Mouse (Mus musculus) intestine, embryonic 14.5 days (tissue): ENCODE results near the gene Stard3. TPM values are rescaled to one million over a fixed set of nuclear protein-coding genes. Genes with fewer than 3 reads are reported as not detected.

Source experiments
- ATAC-seq: fragments of 200-750 bp; cut with Nextera tagmentation; replicated peaks from 2 replicates; pipeline ENCODE4 v1.8.0; 2017; ENCODE audit warnings: low read depth, moderate number of reproducible peaks, moderate TSS enrichment, moderate library complexity; ENCODE audit not compliant: low FRiP score, low TSS enrichment
- DNase-seq: peaks from one replicate; pipeline ENCODE4 v3.0.0-alpha.2; 2018; ENCODE audit warnings: low spot score
- H3K27ac ChIP-seq: fragments of 300-500 bp; sonication (generic); 2 replicates; pipeline ENCODE4 v1.5.1; 2014; ENCODE audit warnings: low read depth, mild to moderate bottlenecking, control low read depth
- H3K27me3 ChIP-seq: fragments of 300-500 bp; sonication (generic); replicated peaks from 2 replicates; pipeline ENCODE4 v1.6.1; 2014; ENCODE audit warnings: low read length, control low read depth; ENCODE audit not compliant: control insufficient read depth, insufficient read depth
- H3K36me3 ChIP-seq: fragments of 300-500 bp; sonication (generic); 2 replicates; pipeline ENCODE4 v1.6.1; 2014; ENCODE audit warnings: low read length, control low read depth; ENCODE audit not compliant: control insufficient read depth, insufficient read depth
- H3K4me1 ChIP-seq: fragments of 300-500 bp; sonication (generic); replicated peaks from 2 replicates; pipeline ENCODE4 v1.6.1; 2014; ENCODE audit warnings: low read length, control low read depth, mixed read lengths; ENCODE audit not compliant: control insufficient read depth, insufficient read depth
- H3K4me2 ChIP-seq: fragments of 300-500 bp; sonication (generic); 2 replicates; pipeline ENCODE4 v1.6.1; 2014; ENCODE audit warnings: low read length
- H3K4me3 ChIP-seq: fragments of 300-500 bp; sonication (generic); 2 replicates; pipeline ENCODE4 v1.5.1; 2014; ENCODE audit warnings: low read depth, low read length, control low read depth, mixed read lengths
- H3K9ac ChIP-seq: fragments of 300-500 bp; sonication (generic); 2 replicates; pipeline ENCODE4 v1.6.1; 2014; ENCODE audit warnings: mild to moderate bottlenecking, low read length
- H3K9me3 ChIP-seq: fragments of 300-500 bp; sonication (generic); 2 replicates; pipeline ENCODE4 v1.6.1; 2016; ENCODE audit warnings: low read length, control low read depth; ENCODE audit not compliant: control insufficient read depth
- WGBS: fragments of 180-500 bp; shearing (Covaris S2); extraction: QIAGEN DNeasy Blood & Tissue Kit; methylation state at CpG from one replicate; pipeline ENCODE4 v1.1.7; 2014; 5-methylcytosine and 5-hydroxymethylcytosine counted together
- polyA plus RNA-seq: library from polyadenylated mRNA; unstranded; fragments of >200 nt; fragmentation: Nextera tagmentation; extraction: Ambion mirVana; gene quantifications from 2 replicates; pipeline ENCODE4 v1.2.1, GENCODE M21; 2014

Gene Stard3
- polyA plus RNA-seq, 1 experiment from 2014 or later, result 40.5 TPM

GRCm38 (mm10) chr11:98339679-98340287 is 18.4 kb upstream of the Stard3 start:
- no peak overlapping the region for H3K9ac ChIP-seq
- H3K4me1 ChIP-seq, result peaks cover 16% of the 10 kb centered on the region
- H3K4me2 ChIP-seq, result no peak overlapping the region; the same call in 1 of the 2 replicates
- 12% methylated on average over 11 of the region's 11 CpGs for WGBS
- H3K36me3 ChIP-seq, result no peaks in the 10 kb centered on the region
- H3K27ac ChIP-seq, result no peak overlapping the region
- ATAC-seq (no peak), DNase-seq (no peak)
- H3K9me3 ChIP-seq, result no peaks in the 10 kb centered on the region
- peaks cover 74% of the 10 kb centered on the region for H3K27me3 ChIP-seq
- 0 out of 2 replicates have a peak overlapping the region, but pooled peaks have one; percentile 47 for H3K4me3 ChIP-seq

GRCm38 (mm10) chr11:98340597-98340996 is 17.6 kb upstream of the Stard3 start:
- Histone ChIP-seq H3K27me3 (peaks cover 71% of the 10 kb centered on the region), H3K36me3 (no peaks in the 10 kb centered on the region), H3K9me3 (no peaks in the 10 kb centered on the region), H3K4me3 (no peak overlapping the region), H3K4me2 (no peak overlapping the region), H3K9ac (no peak overlapping the region), H3K4me1 (peaks cover 16% of the 10 kb centered on the region), H3K27ac (no peak overlapping the region)
- no peak for DNase-seq
- no peak for ATAC-seq
- 7% methylated on average over 4 of the region's 4 CpGs for WGBS

GRCm38 (mm10) chr11:98341174-98341573 is 17.0 kb upstream of the Stard3 start:
- H3K9ac ChIP-seq, result no peak overlapping the region
- ATAC-seq, result no peak
- no peaks in the 10 kb centered on the region for H3K36me3 ChIP-seq
- H3K9me3 ChIP-seq, result no peaks in the 10 kb centered on the region
- peaks cover 69% of the 10 kb centered on the region for H3K27me3 ChIP-seq
- H3K4me2 ChIP-seq, result no peak overlapping the region
- H3K4me3 ChIP-seq, result no peak overlapping the region
- no peak for DNase-seq
- no peak overlapping the region for H3K27ac ChIP-seq
- 51% methylated on average over 4 of the region's 4 CpGs for WGBS
- peaks cover 16% of the 10 kb centered on the region for H3K4me1 ChIP-seq

- H3K4me1 ChIP-seq, result peaks cover 16% of the 10 kb centered on the region
- ATAC-seq (0 out of 2 replicates have a peak, but pooled peaks have one; percentile 29), DNase-seq (peak; percentile 100)
- H3K4me3 ChIP-seq, result peak overlapping the region; percentile 29
- no peak overlapping the region for H3K27ac ChIP-seq
- peaks cover 69% of the 10 kb centered on the region for H3K27me3 ChIP-seq
- H3K9ac ChIP-seq, result no peak overlapping the region
- no peaks in the 10 kb centered on the region for H3K36me3 ChIP-seq
- no peaks in the 10 kb centered on the region for H3K9me3 ChIP-seq
- WGBS, result 2% methylated on average over 29 of the region's 29 CpGs
- peak overlapping the region; percentile 55 for H3K4me2 ChIP-seq
Observed at GRCm38 (mm10) chr11:98342000-98342945, 15.9 kb upstream of the Stard3 start.

GRCm38 (mm10) chr11:98345253-98345652 is 12.9 kb upstream of the Stard3 start:
- DNase-seq, result peak; percentile 95
- peaks cover 69% of the 10 kb centered on the region for H3K27me3 ChIP-seq
- ATAC-seq, result no peak
- H3K9me3 ChIP-seq, result no peaks in the 10 kb centered on the region
- H3K4me2 ChIP-seq, result peak overlapping the region; percentile 28
- no peak overlapping the region for H3K27ac ChIP-seq
- whole genome bisulfite sequencing, result under 1% methylated on average over 14 of the region's 14 CpGs
- H3K4me3 ChIP-seq, result no peak overlapping the region
- no peak overlapping the region for H3K9ac ChIP-seq
- H3K4me1 ChIP-seq, result peaks cover 13% of the 10 kb centered on the region
- H3K36me3 ChIP-seq, result no peaks in the 10 kb centered on the region

- H3K4me3 ChIP-seq, result no peak overlapping the region
- peaks cover 13% of the 10 kb centered on the region for H3K4me1 ChIP-seq
- DNase-seq (no peak), ATAC-seq (no peak)
- H3K36me3 ChIP-seq, result no peaks in the 10 kb centered on the region
- H3K27me3 ChIP-seq, result peaks cover 70% of the 10 kb centered on the region
- H3K4me2 ChIP-seq, result no peak overlapping the region
- no peak overlapping the region for H3K27ac ChIP-seq
- 12% methylated on average over 9 of the region's 9 CpGs for WGBS
- H3K9me3 ChIP-seq, result no peaks in the 10 kb centered on the region
- H3K9ac ChIP-seq, result no peak overlapping the region
Observed at GRCm38 (mm10) chr11:98346168-98346567, 12.0 kb upstream of the Stard3 start.

- H3K4me3 ChIP-seq, result no peak overlapping the region
- peaks cover 7% of the 10 kb centered on the region; the same call in 1 of the 2 replicates for H3K4me1 ChIP-seq
- H3K9ac ChIP-seq, result no peak overlapping the region
- DNase-seq (no peak), ATAC-seq (no peak)
- H3K4me2 ChIP-seq, result no peak overlapping the region
- H3K36me3 ChIP-seq, result no peaks in the 10 kb centered on the region
- H3K27me3 ChIP-seq, result peaks cover 70% of the 10 kb centered on the region
- H3K27ac ChIP-seq, result no peak overlapping the region
- 11% methylated on average over 8 of the region's 12 CpGs for whole genome bisulfite sequencing
- no peaks in the 10 kb centered on the region for H3K9me3 ChIP-seq
Observed at GRCm38 (mm10) chr11:98347385-98348082, 10.6 kb upstream of the Stard3 start.
